Mouse (Mus musculus) retina, embryonic 14.5 days (tissue): Measurements from ENCODE around the gene Srgap1.

Source experiments
- DNase-seq: peaks from one replicate; pipeline ENCODE4 v3.0.0-alpha.2; 2015; ENCODE audit warnings: low spot score

Gene Srgap1

GRCm38 (mm10) chr10:122016631-122017030 is 30.5 kb downstream of the Srgap1 start:
- no peak for DNase-seq

- no peak for DNase-seq
These were observed 34.8 kb downstream of the Srgap1 start for GRCm38 (mm10) chr10:122012321-122012720.

GRCm38 (mm10) chr10:122008731-122009391 is 38.3 kb downstream of the Srgap1 start:
- no peak for DNase-seq

GRCm38 (mm10) chr10:122008370-122008730 is 38.8 kb downstream of the Srgap1 start:
- DNase-seq = no peak

GRCm38 (mm10) chr10:122006606-122007005 is 40.5 kb downstream of the Srgap1 start:
- no peak for DNase-seq

GRCm38 (mm10) chr10:122006151-122006550 is 41.0 kb downstream of the Srgap1 start:
- DNase-seq = no peak

- DNase-seq = no peak
These were observed 41.6 kb downstream of the Srgap1 start for GRCm38 (mm10) chr10:122005560-122005959.

- DNase-seq = no peak
These were observed 44.2 kb downstream of the Srgap1 start for GRCm38 (mm10) chr10:122002930-122003329.

- DNase-seq = no peak
These were observed 48.3 kb downstream of the Srgap1 start for GRCm38 (mm10) chr10:121998806-121999205.

- DNase-seq = no peak
These were observed 50.6 kb downstream of the Srgap1 start for GRCm38 (mm10) chr10:121996500-121996899.

GRCm38 (mm10) chr10:121995448-121995847 is 51.7 kb downstream of the Srgap1 start:
- DNase-seq = no peak

- DNase-seq = no peak
These were observed 52.5 kb downstream of the Srgap1 start for GRCm38 (mm10) chr10:121994660-121995059.

- DNase-seq = no peak
These were observed 54.5 kb downstream of the Srgap1 start for GRCm38 (mm10) chr10:121992609-121993008.

- DNase-seq = no peak
These were observed 60.1 kb downstream of the Srgap1 start for GRCm38 (mm10) chr10:121986997-121987396.

GRCm38 (mm10) chr10:121984887-121985286 is 62.2 kb downstream of the Srgap1 start:
- DNase-seq = no peak

GRCm38 (mm10) chr10:121983993-121984610 is 63.0 kb downstream of the Srgap1 start:
- no peak for DNase-seq

GRCm38 (mm10) chr10:121975330-121975729 is 71.8 kb downstream of the Srgap1 start:
- no peak for DNase-seq

- DNase-seq = no peak
These were observed 72.5 kb downstream of the Srgap1 start for GRCm38 (mm10) chr10:121974591-121974990.

- no peak for DNase-seq
These were observed 73.8 kb downstream of the Srgap1 start for GRCm38 (mm10) chr10:121973281-121973680.

- no peak for DNase-seq
These were observed 74.7 kb downstream of the Srgap1 start for GRCm38 (mm10) chr10:121972249-121972892.

- DNase-seq = no peak
These were observed 75.5 kb downstream of the Srgap1 start for GRCm38 (mm10) chr10:121971658-121972057.

GRCm38 (mm10) chr10:121970912-121971311 is 76.2 kb downstream of the Srgap1 start:
- no peak for DNase-seq

- DNase-seq = no peak
These were observed 83.0 kb downstream of the Srgap1 start for GRCm38 (mm10) chr10:121964114-121964513.
